Mouse (Mus musculus) megakaryocyte, embryonic 14.5 days (primary cell): ENCODE results near the gene Rabgef1. TPM values are rescaled to one million over a fixed set of nuclear protein-coding genes. Genes with fewer than 3 reads are reported as not detected.

Experiments used
- H3K27me3 ChIP-seq: replicated peaks from 2 replicates; pipeline ENCODE3; 2012; ENCODE audit warnings: inconsistent platforms
- H3K36me3 ChIP-seq: replicated peaks from 2 replicates; pipeline ENCODE3; 2012; ENCODE audit warnings: low read length, inconsistent platforms, mixed read lengths
- H3K4me1 ChIP-seq: 2 replicates; pipeline ENCODE4 v1.6.1; 2012; ENCODE audit warnings: inconsistent platforms
- H3K4me3 ChIP-seq: replicated peaks from 2 replicates; pipeline ENCODE3; 2012; ENCODE audit warnings: moderate library complexity, mild to moderate bottlenecking, inconsistent platforms
- H3K9me3 ChIP-seq: 2 replicates; pipeline ENCODE4 v1.6.1; 2012; ENCODE audit warnings: inconsistent platforms
- FLI1 ChIP-seq: IDR thresholded peaks from 2 replicates; pipeline ENCODE4 v1.6.1; 2012; ENCODE audit warnings: low read length, inconsistent platforms, mixed read lengths
- GATA1 ChIP-seq: IDR thresholded peaks from 3 replicates; pipeline ENCODE4 v1.6.1; 2012; ENCODE audit warnings: mixed read lengths, low read length, inconsistent platforms, borderline replicate concordance
- polyA plus RNA-seq: library from polyadenylated mRNA; stranded (reverse); fragments of >175 nt; gene quantifications from 2 replicates; pipeline ENCODE4 v1.2.3, GENCODE M21; 2012; ENCODE audit warnings: low replicate concordance; ENCODE audit not compliant: insufficient read depth

Rabgef1 gene
- polyA plus RNA-seq, 1 experiment = 36.2 TPM

GRCm38 (mm10) chr5:130143977-130144333 is 27.6 kb upstream of the Rabgef1 start:
- TF ChIP-seq FLI1 = no peak
- TF ChIP-seq GATA1 = no peak
- peak overlapping the region; percentile 99 for H3K4me3 ChIP-seq
- peaks cover 53% of the 10 kb centered on the region for H3K4me1 ChIP-seq
- no peaks in the 10 kb centered on the region for H3K9me3 ChIP-seq
- peaks cover 21% of the 10 kb centered on the region for H3K36me3 ChIP-seq
- H3K27me3 ChIP-seq = peaks cover 16% of the 10 kb centered on the region

- Histone ChIP-seq H3K4me1 (peaks cover 52% of the 10 kb centered on the region), H3K4me3 (peak within 1 kb of the TSS; percentile 99), H3K27me3 (peaks cover 16% of the 10 kb centered on the region), H3K36me3 (peaks cover 28% of the 10 kb centered on the region), H3K9me3 (no peaks in the 10 kb centered on the region)
- no peak for TF ChIP-seq FLI1
- no peak for TF ChIP-seq GATA1
These were observed 27.0 kb upstream of the Rabgef1 start, which contains the start of gene Kctd7 for GRCm38 (mm10) chr5:130144334-130145312. TSS of gene Kctd7 (plus strand) at chr5:130144861.

- Histone ChIP-seq H3K9me3 (no peaks in the 10 kb centered on the region), H3K4me3 (peak overlapping the region; percentile 99), H3K36me3 (peaks cover 41% of the 10 kb centered on the region), H3K4me1 (peaks cover 60% of the 10 kb centered on the region), H3K27me3 (peaks cover 14% of the 10 kb centered on the region)
- no peak for TF ChIP-seq GATA1
- TF ChIP-seq FLI1 = no peak
These were observed 25.6 kb upstream of the Rabgef1 start for GRCm38 (mm10) chr5:130145961-130146360.

GRCm38 (mm10) chr5:130149726-130150310 is 21.8 kb upstream of the Rabgef1 start:
- peaks cover 75% of the 10 kb centered on the region for H3K36me3 ChIP-seq
- H3K9me3 ChIP-seq = no peaks in the 10 kb centered on the region
- H3K4me1 ChIP-seq = peaks cover 67% of the 10 kb centered on the region
- TF ChIP-seq FLI1 = no peak
- TF ChIP-seq GATA1 = no peak
- H3K27me3 ChIP-seq = no peaks in the 10 kb centered on the region
- no peak overlapping the region for H3K4me3 ChIP-seq

GRCm38 (mm10) chr5:130154286-130154685 is 17.3 kb upstream of the Rabgef1 start:
- Histone ChIP-seq H3K9me3 (no peaks in the 10 kb centered on the region), H3K4me3 (no peak overlapping the region), H3K4me1 (peaks cover 53% of the 10 kb centered on the region), H3K36me3 (peaks cover 71% of the 10 kb centered on the region), H3K27me3 (no peaks in the 10 kb centered on the region)
- TF ChIP-seq FLI1 (no peak), GATA1 (no peak)

GRCm38 (mm10) chr5:130158545-130158944 is 13.1 kb upstream of the Rabgef1 start:
- H3K4me1 ChIP-seq = peaks cover 46% of the 10 kb centered on the region
- H3K36me3 ChIP-seq = peaks cover 30% of the 10 kb centered on the region
- H3K27me3 ChIP-seq = no peaks in the 10 kb centered on the region
- no peaks in the 10 kb centered on the region for H3K9me3 ChIP-seq
- TF ChIP-seq GATA1 = no peak
- TF ChIP-seq FLI1 = no peak
- no peak overlapping the region for H3K4me3 ChIP-seq

- Histone ChIP-seq H3K4me3 (no peak overlapping the region), H3K4me1 (peaks cover 39% of the 10 kb centered on the region), H3K27me3 (no peaks in the 10 kb centered on the region), H3K9me3 (no peaks in the 10 kb centered on the region), H3K36me3 (peaks cover 20% of the 10 kb centered on the region)
- no peak for TF ChIP-seq GATA1
- TF ChIP-seq FLI1 = no peak
These were observed 11.8 kb upstream of the Rabgef1 start for GRCm38 (mm10) chr5:130159761-130160201.

GRCm38 (mm10) chr5:130163670-130164069 is 7.9 kb upstream of the Rabgef1 start:
- Histone ChIP-seq H3K36me3 (no peaks in the 10 kb centered on the region), H3K4me1 (peaks cover 28% of the 10 kb centered on the region), H3K9me3 (no peaks in the 10 kb centered on the region), H3K4me3 (no peak overlapping the region), H3K27me3 (no peaks in the 10 kb centered on the region)
- TF ChIP-seq FLI1 (no peak), GATA1 (no peak)

- Histone ChIP-seq H3K9me3 (no peaks in the 10 kb centered on the region), H3K36me3 (no peaks in the 10 kb centered on the region), H3K27me3 (no peaks in the 10 kb centered on the region), H3K4me3 (no peak overlapping the region), H3K4me1 (peaks cover 29% of the 10 kb centered on the region)
- no peak for TF ChIP-seq FLI1
- TF ChIP-seq GATA1 = no peak
These were observed 6.4 kb upstream of the Rabgef1 start for GRCm38 (mm10) chr5:130165213-130165612.

- Histone ChIP-seq H3K27me3 (no peaks in the 10 kb centered on the region), H3K36me3 (peaks cover 4% of the 10 kb centered on the region), H3K4me1 (peaks cover 41% of the 10 kb centered on the region), H3K4me3 (no peak overlapping the region), H3K9me3 (no peaks in the 10 kb centered on the region)
- no peak for TF ChIP-seq FLI1
- TF ChIP-seq GATA1 = no peak
These were observed 2.5 kb upstream of the Rabgef1 start for GRCm38 (mm10) chr5:130169109-130169508.
